Mouse (Mus musculus) myocyte (in vitro differentiated cells): ENCODE results near the gene Urb1.

Source experiments
- E2F4 ChIP-seq: IDR thresholded peaks from one replicate; pipeline ENCODE4 v1.6.1; 2011; ENCODE audit warnings: mild to moderate bottlenecking, control low read depth, moderate library complexity; ENCODE audit not compliant: insufficient read depth
- POLR2A ChIP-seq: IDR thresholded peaks from one replicate; pipeline ENCODE4 v1.6.1; 2011; ENCODE audit warnings: low read depth, mild to moderate bottlenecking, control low read depth, moderate library complexity; ENCODE audit not compliant: insufficient read length
- TCF12 ChIP-seq: IDR thresholded peaks from one replicate; pipeline ENCODE4 v1.6.1; 2011; ENCODE audit warnings: mild to moderate bottlenecking, control low read depth; ENCODE audit not compliant: poor library complexity, insufficient read depth, severe bottlenecking

DNA sequence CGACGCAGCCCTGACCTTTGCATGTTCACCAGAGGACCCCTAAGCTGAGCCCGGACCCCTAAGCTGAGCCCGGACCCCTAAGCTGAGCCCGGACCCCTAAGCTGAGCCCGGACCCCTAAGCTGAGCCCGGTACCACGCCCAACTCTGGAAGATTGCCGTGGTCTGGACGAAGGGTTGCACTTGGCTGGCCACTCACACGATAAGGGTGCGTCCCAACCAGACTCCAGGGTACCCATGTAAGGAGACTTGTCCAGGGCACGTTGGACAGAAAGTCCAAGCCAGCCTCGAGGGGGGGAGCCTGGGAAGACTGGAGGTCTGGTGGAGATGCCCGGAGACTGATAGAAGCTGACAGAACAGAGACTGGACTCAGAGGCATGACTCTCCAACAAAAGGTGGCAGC is 21.5 kb upstream of the Urb1 start:
- no peak for TF ChIP-seq E2F4
- no peak for TF ChIP-seq POLR2A
- no peak for TF ChIP-seq TCF12
